Mouse (Mus musculus) hematopoietic stem cell, adult 5-6 weeks (primary cell): ENCODE measurements at regions not wholly inside any gene's neighbourhood (a gene's known extent, or its start where the extent isn't known, plus 50 kb on each side); places are given as distances from the start of the nearest gene placed in this dataset.

ENCODE experiments used
- ATAC-seq, 2 experiments: fragments of 125-278 bp in 1 of 2; replicated peaks in 1 of 2; 2 replicates each; pipeline ENCODE4 v1.8.0; 2016 to 2017; ENCODE audit warnings: inconsistent platforms in 2 of 2, mild to moderate bottlenecking in 2 of 2, moderate number of reproducible peaks in 2 of 2, low read depth in 1 of 2, moderate TSS enrichment in 1 of 2; ENCODE audit not compliant: low FRiP score in 2 of 2, poor library complexity in 2 of 2, severe bottlenecking in 2 of 2, insufficient read depth in 1 of 2, low TSS enrichment in 1 of 2

DNA sequence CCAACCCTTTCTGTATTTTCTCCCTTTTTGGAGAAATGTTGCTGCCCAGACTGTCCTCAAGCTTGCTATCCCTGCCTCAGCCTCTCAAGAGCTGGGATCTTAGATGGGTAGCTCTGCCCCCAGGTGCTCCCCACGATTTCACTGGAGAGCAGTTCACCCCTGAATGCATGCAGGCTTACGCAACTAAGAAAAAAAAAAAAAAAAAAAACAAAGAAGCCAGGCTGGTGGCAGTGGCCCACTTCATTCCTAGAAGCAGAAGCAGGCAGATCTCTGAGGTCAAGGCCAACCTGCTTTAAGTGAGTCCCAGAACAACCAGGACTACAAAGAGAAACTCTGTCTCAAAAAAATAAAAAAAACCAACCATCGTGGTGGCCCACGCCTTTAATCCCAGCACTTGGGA lies 51.2 kb upstream of the Fbxo11 start:
- no peak for ATAC-seq

- peak; percentile 91 to 93 for ATAC-seq
Observed at GRCm38 (mm10) chr17:88118714-88119113, 53.6 kb upstream of the Fbxo11 start.

- peak; percentile 72 to 83 for ATAC-seq
Observed at GRCm38 (mm10) chr17:88123711-88124110, 58.6 kb upstream of the Fbxo11 start.

GRCm38 (mm10) chr17:88127126-88127525 lies 62.0 kb upstream of the Fbxo11 start:
- peak; percentile 68 for ATAC-seq

DNA sequence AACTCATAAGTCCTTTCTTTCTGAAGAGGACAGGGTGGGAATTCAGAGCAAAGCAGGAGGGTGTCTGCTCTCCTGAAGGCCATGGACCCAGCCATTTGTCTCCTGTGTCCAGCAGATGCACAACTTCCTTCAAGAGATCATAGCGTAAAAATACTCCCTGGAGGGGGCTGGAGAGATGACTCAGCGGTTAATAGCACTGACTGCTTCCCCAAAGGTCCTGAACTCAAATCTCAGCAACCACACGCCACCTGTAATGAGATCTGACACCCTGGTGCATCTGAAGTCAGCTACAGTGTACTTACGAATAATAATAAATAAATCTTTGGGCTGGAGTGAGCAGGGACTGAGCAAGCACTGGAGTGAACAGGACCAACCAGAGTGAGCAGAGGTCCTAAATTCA lies 66.2 kb upstream of the Fbxo11 start:
- ATAC-seq, result no peak

DNA sequence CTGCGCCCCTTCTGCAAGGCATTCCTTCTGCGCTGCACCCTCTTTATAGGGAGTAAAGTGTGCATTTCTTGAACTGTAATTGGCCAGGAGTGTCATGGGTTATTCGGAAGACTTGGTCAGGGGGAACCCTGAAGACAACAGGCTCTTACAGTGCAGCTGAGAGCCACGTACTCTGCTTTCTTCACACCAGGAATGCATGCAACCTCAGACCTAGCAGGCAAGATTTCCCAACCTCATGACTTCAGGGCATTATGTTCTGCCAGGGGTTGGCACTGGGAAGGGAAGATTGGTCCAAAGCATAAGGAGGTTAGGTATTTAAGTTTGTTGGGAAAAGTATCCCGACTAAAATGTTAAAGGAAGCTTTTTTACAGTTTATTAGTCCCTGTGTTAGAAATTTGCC lies 66.9 kb upstream of the Fbxo11 start:
- ATAC-seq, result no peak

DNA sequence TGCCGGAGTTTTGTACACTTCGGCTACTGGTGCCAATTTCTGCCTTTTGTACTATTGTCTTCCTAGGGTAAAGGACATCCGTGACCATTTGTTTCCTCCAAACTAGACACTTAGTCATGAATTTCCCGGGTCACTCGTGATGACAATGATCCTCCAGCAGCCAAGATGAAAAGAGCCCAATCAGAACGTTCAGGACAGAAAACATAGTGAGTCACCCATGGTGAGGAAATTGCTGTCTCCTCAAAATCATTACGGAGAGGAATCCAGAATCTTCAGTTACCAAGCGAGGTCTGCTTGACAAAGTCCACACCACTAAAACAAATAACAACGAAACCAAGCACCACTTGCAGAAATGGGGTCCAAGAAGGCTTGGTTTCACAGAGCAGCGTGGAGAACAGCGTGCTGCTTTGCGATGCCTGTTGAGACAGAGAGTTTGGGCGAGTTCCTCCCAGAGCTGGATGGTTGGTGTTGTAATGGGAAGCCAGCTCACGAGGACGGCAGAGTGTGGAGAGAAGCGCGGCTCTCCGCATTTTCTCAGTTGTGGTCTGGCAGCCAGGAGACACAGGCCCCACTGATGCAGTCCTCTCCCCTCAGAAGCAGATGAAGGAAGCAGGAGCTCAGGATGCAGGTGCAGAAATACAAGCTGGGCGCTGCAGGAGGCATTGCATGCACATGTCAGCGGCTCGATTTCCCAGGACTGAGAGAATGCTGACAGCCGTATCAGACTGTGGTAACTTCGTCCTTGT lies 67.7 kb upstream of the Fbxo11 start:
- peak; percentile 86 for ATAC-seq

DNA sequence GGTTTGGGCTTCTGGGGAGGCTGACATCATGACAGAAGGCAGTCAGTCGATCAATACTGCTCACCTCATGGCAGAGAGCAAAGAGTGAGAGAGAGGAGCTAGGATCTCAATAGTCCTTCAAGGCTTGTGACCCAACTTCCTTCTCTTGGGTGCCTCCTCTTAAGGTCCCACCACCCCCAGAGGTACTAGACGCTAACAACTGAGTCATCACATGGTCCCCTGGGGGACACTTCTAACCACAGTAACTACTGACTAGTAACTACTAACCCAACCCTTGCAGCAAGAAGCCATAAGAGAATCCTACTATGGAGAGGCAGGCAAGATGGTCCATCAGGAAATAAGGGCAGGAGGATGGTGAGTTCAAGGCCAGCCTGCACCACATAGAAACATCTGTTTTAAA lies 69.5 kb upstream of the Fbxo11 start:
- no peak for ATAC-seq

DNA sequence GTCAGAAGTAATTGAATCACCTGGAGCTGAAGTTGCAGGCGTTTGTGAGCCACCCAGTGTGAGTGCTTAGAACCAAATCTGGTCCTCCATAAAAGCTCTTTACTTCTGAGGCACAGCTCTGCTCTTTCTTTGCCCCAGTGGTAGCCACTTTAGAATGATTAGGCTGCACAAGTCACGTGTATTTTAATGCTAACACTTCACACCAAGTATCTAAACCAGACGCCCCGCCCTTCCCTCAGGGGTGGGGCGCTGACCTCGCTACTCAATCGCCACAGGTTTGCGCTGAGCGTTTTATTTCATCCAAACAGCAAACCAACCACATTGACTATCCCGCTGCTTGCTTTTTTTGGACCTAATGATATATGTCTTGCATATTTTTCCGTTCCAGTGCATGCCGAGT lies 76.4 kb upstream of the Fbxo11 start:
- no peak for ATAC-seq

DNA sequence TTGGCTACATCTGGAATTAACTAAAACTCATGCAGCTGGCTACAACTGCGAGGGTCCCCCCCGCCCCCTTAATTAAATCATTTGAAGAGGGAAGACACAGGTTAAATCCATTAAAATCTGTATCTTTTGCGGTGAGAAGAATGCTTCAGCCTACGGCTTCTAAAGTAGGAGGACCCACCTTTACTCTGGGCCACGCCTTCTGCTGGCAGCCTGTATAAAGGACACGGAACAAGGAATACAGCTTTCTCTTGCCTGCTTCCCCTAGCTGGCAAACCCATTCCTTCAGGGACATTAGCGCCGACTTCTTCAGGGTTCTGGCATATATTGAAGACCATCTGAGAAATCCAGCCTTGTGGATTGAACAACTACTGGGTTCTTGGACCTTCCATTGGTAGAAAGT lies 76.9 kb upstream of the Fbxo11 start:
- 0 out of 4 replicates have a peak, but pooled peaks of 1 of the 2 experiments have one; percentile 50 for ATAC-seq

DNA sequence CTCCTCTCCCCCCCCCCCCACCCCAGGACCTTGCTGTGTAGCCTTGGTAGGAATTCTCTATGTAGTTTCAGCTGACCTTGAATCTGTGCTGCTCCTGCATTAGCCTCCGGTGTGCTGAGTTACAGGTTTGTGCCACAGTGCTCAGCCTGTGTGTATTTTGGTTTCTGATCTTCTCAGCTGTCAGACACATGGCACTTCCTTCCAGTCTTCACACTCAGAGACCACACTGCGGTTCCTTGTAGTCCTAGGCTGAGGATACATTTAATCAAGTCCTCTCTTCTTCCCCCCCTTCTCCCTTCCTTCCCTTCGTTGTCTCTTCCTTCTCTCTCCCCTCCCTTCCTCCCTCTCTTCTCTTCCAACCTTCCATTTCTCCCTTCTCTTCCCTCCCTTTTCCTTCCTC lies 77.7 kb upstream of the Fbxo11 start:
- ATAC-seq, result peak; percentile 53 to 56; a peak in 2 of 4 replicates

- no peak for ATAC-seq
Observed at GRCm38 (mm10) chr17:88143378-88143943, 78.4 kb upstream of the Fbxo11 start.

- ATAC-seq, result no peak
Observed at GRCm38 (mm10) chr17:88158550-88158949, 93.5 kb upstream of the Fbxo11 start.

DNA sequence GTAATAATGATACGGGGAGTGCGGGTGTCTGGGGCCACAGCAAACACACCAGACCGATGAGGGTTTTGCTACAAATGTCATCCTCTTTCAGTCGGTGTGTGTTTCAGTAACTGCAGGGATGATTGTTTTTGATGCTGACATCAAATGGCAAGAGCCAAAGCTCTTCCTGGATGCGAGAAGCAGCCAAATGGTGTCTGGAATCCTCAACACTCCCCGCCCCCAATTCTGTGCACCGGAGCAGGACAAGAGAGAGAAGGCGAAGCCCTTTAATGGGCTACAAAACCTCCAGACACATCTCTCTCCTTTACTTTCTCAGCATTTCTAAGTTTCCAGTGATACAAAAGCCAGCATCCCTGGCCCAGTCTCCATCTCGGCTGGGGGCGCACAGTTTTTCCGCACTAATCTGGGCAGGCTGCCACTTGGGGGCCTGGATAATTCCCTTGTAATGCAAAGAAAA lies 94.1 kb upstream of the Fbxo11 start:
- ATAC-seq, result no peak

GRCm38 (mm10) chr17:88159851-88160676 lies 95.0 kb upstream of the Fbxo11 start:
- ATAC-seq, result no peak

GRCm38 (mm10) chr17:88160677-88161001 lies 95.5 kb upstream of the Fbxo11 start:
- ATAC-seq, result no peak

DNA sequence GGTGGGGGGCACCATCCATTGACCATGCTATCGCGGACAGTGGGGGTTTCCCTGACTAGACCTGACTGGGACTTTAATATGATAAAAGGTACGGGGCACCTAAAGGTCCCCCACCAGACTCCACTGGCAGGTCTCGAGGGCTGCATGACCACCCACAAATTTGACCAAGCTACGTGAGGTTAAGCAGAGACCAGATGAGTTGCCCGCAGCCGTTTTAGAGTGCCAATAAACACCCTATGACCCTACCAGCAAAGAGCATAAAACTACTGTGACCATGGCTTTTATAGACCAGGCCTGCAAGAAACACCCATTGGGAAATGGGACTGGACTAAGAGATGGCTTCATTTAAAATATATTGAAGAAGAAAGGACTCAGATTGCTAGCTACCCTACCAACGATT lies 96.7 kb upstream of the Fbxo11 start:
- no peak for ATAC-seq

DNA sequence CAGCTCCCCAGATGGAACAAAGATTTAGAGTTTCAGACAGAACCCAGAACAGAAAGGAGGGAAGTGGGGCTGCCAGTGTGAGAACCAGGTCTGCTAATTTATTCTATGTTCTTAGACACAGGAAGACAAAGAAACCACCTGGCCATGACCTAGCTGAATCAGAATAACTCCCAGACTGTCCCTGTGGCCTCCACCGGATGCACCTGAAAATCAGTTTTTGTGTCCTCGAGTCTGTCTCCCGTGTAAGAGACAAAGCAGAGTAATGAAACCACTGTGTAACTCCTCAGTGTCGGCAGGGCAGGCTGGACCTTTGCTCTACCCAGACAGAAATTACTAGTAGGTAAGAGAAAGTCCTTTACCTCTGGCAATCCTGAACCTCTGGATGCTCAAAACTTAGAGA lies 99.7 kb upstream of the Fbxo11 start:
- no peak for ATAC-seq
